Mouse (Mus musculus): ENCODE measurements around the gene Ttc32. TPM values are rescaled to one million over a fixed set of nuclear protein-coding genes. Genes with fewer than 3 reads are reported as not detected.
A peak's percentile ranks its signal among the peaks of the same experiment; 100 is the strongest.

The Ttc32 gene
- 0.41 and 0.55 TPM in 2 replicates for polyA plus RNA-seq (2012)

DNA sequence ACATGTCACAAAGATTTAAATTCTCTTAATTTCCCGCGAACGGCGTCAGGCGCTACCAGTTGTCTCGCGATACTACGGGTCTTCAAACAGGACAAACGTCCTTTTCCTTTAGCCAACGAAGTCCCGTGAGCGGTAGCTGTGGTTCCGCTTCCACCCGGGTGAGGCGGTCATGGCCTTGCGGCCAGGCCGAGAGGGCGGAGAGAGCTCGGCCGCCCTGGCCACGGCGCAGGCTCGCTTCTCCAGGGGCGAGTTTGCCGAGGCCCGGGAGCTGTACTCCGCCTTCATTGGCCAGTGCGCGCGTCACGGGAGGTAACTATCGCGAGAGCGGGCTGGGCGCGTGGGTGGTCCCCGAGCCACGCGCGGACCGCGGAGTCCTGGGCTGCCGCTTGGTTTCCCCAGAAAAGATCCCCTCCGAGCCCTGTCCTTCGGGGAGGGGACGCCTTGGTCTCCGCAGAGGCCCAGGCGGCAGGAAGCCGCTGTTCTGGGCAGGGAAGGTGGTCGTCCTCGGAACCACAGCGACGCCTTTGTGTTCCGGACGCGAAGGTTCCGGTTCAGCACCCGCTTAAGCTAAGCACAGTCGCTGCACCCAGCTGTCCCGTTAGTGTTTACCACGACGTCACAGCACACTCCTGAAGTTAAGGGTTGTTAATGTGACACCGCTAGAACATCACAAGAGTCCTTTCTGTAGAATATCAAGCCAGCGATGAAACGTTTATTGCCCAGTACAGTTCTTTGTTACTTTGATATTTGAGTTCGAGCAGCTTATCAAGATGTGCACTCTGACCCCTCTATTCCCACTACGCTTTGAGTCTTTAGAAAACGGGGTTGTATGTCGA is at the start of gene Ttc32:
TSS of gene Ttc32 (plus strand) at position 110 of the 836 bp plus-strand sequence.
- H3K9me3 ChIP-seq (ENCODE audit: control insufficient read depth, low read length) = no peaks in the 10 kb centered on the region
- no peaks in the 10 kb centered on the region for H3K27me3 ChIP-seq (ENCODE audit: control insufficient read depth)
- no peak for TF ChIP-seq TAL1 (IDR thresholded peaks at IDR 0.05; ENCODE audit: low read length)
- TF ChIP-seq GATA1 (IDR thresholded peaks at IDR 0.05; ENCODE audit: low read length) = no peak; the same call in 1 of the 2 replicates
- H3K4me3 ChIP-seq (replicated peaks) = peak within 1 kb of the TSS; percentile 67
- no peaks in the 10 kb centered on the region for H3K36me3 ChIP-seq (ENCODE audit: control insufficient read depth)
- H3K4me1 ChIP-seq (ENCODE audit: control insufficient read depth) = peaks cover 11% of the 10 kb centered on the region

DNA sequence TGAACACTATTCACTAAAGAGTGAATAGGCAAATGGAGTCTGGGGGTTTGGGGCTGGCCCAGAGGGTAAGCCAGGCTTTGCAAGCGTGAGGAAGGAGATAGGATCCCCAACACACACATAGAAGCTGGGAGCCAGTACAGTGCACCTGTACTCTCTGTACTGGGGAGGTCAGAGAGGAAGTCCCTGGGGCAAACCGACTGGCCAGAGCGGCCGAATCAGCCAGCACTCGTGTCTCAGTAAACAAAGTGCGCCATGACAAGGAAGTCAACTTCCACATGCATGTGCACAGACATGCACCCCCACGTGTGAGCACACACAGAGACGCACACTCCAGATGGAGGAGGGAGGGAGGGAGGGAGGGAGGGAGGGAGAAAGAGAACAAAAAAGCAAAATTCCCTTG is 36.6 kb upstream of the Ttc32 start:
- H3K36me3 ChIP-seq (ENCODE audit: control insufficient read depth) = no peaks in the 10 kb centered on the region
- no peaks in the 10 kb centered on the region for H3K9me3 ChIP-seq (ENCODE audit: control insufficient read depth, low read length)
- no peaks in the 10 kb centered on the region for H3K4me1 ChIP-seq (ENCODE audit: control insufficient read depth)
- H3K4me3 ChIP-seq (replicated peaks) = no peak overlapping the region
- no peaks in the 10 kb centered on the region for H3K27me3 ChIP-seq (ENCODE audit: control insufficient read depth)
- TF ChIP-seq GATA1 (IDR thresholded peaks at IDR 0.05; ENCODE audit: low read length) = no peak
- no peak for TF ChIP-seq TAL1 (IDR thresholded peaks at IDR 0.05; ENCODE audit: low read length)

DNA sequence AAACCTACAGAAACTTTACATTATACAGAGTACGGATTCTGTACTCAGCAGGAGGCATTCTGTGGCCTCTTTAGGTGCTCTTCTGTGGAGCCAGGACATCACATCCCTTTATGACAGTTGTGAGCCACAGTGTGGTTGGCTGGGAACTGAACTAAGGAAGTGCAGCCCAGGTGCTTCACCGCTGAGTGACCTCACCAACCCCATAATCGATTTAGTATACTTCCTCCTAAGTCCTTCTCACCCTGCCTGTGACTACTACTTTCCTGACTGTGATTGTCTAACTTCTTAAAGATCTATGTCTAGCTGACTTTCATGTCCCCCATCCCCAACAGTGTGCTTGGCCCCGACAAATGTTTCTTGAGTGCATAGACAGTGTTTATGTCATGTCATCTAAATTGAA is 31.5 kb upstream of the Ttc32 start:
- Histone ChIP-seq H3K27me3 (ENCODE audit: control insufficient read depth) (no peaks in the 10 kb centered on the region), H3K36me3 (ENCODE audit: control insufficient read depth) (no peaks in the 10 kb centered on the region), H3K9me3 (ENCODE audit: control insufficient read depth, low read length) (no peaks in the 10 kb centered on the region), H3K4me3 (replicated peaks) (no peak overlapping the region), H3K4me1 (ENCODE audit: control insufficient read depth) (no peaks in the 10 kb centered on the region)
- TF ChIP-seq TAL1 (IDR thresholded peaks at IDR 0.05; ENCODE audit: low read length) (no peak), GATA1 (IDR thresholded peaks at IDR 0.05; ENCODE audit: low read length) (no peak)

DNA sequence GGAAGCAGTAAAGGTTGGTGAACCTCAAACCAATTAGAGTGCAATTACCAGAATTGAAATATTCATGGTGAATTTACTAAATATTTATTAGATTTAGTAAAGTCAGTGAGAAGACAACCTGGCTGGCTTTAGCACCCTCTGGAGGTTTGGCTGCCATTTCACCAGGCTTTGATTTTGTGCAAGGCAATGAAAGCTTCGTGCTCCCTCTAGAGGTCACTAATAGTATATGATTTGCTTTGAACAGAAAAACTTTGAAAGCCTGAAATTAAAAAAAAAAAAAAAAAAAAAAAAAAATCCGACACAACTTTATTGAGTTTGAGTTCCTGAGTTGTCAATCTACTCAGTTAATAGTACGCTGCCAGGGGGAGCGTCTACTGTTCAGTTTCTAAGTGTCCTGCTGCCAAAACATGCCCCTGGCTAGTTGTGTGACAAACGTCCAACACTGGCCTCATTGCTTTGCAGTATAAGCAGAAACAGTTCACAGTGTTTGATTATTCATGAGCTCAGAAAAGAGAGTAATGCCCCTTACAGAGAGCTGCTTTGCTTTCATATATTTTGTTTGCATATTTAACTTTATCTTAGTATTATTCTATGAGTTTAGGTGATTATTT is 27.7 kb upstream of the Ttc32 start:
- H3K9me3 ChIP-seq (ENCODE audit: control insufficient read depth, low read length) = no peaks in the 10 kb centered on the region

DNA sequence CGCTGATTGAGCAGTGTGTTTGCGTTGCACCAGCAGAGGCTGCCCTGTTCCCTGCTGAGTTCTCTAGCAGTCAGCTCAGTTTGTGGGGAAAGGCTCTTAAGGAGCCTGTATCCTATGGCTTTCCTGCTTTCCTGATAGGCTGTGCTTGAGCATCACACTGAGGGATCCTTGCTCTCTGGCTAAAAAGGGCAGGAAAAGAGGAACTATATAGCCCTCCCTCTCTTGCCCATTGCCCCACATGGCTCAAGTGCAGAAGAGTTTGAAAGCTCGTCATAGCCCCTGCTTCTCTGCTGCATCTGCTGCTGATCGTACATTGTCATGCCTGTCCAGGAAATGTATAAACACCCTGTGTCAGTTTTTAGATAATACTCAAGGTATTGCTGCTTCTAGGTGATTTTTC is 22.7 kb upstream of the Ttc32 start:
- TF ChIP-seq GATA1 (IDR thresholded peaks at IDR 0.05; ENCODE audit: low read length) = no peak
- no peak for TF ChIP-seq TAL1 (IDR thresholded peaks at IDR 0.05; ENCODE audit: low read length)
- no peaks in the 10 kb centered on the region for H3K27me3 ChIP-seq (ENCODE audit: control insufficient read depth)
- no peaks in the 10 kb centered on the region for H3K4me1 ChIP-seq (ENCODE audit: control insufficient read depth)
- no peaks in the 10 kb centered on the region for H3K36me3 ChIP-seq (ENCODE audit: control insufficient read depth)
- H3K4me3 ChIP-seq (replicated peaks) = no peak overlapping the region
- H3K9me3 ChIP-seq (ENCODE audit: control insufficient read depth, low read length) = no peaks in the 10 kb centered on the region

More for the DNA sequence above, 27.7 kb upstream of the Ttc32 start:
- no peak for TF ChIP-seq TAL1 (IDR thresholded peaks at IDR 0.05; ENCODE audit: low read length)
- no peak for TF ChIP-seq GATA1 (IDR thresholded peaks at IDR 0.05; ENCODE audit: low read length)
- Histone ChIP-seq H3K4me3 (replicated peaks) (no peak overlapping the region), H3K36me3 (ENCODE audit: control insufficient read depth) (no peaks in the 10 kb centered on the region), H3K27me3 (ENCODE audit: control insufficient read depth) (no peaks in the 10 kb centered on the region), H3K4me1 (ENCODE audit: control insufficient read depth) (no peaks in the 10 kb centered on the region)

DNA sequence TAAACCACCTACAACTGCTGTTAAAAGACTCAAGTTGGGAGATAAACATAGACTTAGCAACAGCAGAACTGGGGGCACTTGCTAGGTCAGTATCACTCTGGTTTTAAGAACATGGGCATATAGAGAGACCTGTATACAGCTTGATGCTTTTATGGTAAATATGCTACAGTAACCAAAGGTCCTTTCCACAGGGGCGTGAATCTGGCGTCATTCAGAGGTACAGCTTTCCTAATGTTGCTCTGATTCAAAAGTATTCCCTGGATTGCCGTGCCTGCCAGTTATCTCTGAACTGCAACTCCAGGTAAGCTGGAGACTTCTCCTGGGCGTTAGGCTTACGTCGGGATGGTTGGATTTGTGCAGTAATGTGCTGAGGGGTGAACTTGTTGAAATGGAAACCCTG is 22.0 kb upstream of the Ttc32 start:
- no peak for TF ChIP-seq GATA1 (IDR thresholded peaks at IDR 0.05; ENCODE audit: low read length)
- TF ChIP-seq TAL1 (IDR thresholded peaks at IDR 0.05; ENCODE audit: low read length) = no peak
- H3K4me1 ChIP-seq (ENCODE audit: control insufficient read depth) = no peaks in the 10 kb centered on the region
- no peaks in the 10 kb centered on the region for H3K36me3 ChIP-seq (ENCODE audit: control insufficient read depth)
- no peaks in the 10 kb centered on the region for H3K27me3 ChIP-seq (ENCODE audit: control insufficient read depth)
- no peaks in the 10 kb centered on the region for H3K9me3 ChIP-seq (ENCODE audit: control insufficient read depth, low read length)
- no peak overlapping the region for H3K4me3 ChIP-seq (replicated peaks)

DNA sequence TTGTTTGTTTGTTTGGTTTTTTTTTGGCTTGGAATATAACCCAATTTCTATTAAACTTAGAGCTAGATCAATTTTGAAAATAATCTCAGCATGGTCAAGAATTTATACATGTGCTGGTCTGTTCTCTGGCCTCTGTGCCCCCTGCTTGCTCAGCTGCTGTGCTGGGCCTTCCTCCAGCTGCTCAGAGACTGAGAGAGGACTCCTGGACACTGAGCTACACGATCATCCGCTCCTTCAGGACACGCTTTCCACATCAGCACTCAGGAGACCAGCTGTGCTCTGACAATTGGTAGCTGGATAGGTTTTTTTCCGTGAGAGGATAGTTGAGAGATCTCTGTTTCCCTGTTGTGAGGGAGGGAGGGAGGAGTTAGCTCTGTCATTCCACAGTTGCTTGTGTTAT is 19.5 kb upstream of the Ttc32 start:
- no peaks in the 10 kb centered on the region for H3K4me1 ChIP-seq (ENCODE audit: control insufficient read depth)
- no peak overlapping the region for H3K4me3 ChIP-seq (replicated peaks)
- no peaks in the 10 kb centered on the region for H3K9me3 ChIP-seq (ENCODE audit: control insufficient read depth, low read length)
- H3K27me3 ChIP-seq (ENCODE audit: control insufficient read depth) = no peaks in the 10 kb centered on the region
- H3K36me3 ChIP-seq (ENCODE audit: control insufficient read depth) = no peaks in the 10 kb centered on the region
- no peak for TF ChIP-seq TAL1 (IDR thresholded peaks at IDR 0.05; ENCODE audit: low read length)
- TF ChIP-seq GATA1 (IDR thresholded peaks at IDR 0.05; ENCODE audit: low read length) = no peak

DNA sequence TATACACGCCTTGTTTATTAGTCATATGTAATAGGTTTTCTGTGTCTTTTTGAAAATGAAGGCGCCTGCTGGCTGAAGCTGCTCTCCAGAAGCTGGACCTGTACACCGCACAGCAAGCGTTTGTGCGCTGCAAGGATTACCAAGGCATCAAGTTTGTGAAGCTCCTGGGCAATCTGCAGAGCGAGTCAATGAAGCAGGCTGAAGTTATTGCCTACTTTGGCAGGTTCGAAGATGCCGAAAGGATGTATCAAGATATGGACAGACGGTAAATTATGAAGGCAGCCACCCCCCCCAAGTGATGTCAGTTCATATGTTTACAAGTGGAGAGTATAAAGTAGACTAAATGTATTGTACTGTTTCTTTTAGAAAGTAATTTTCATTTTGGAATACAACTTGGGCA is 13.4 kb upstream of the Ttc32 start:
- Histone ChIP-seq H3K4me3 (replicated peaks) (no peak overlapping the region), H3K4me1 (ENCODE audit: control insufficient read depth) (no peaks in the 10 kb centered on the region), H3K36me3 (ENCODE audit: control insufficient read depth) (no peaks in the 10 kb centered on the region), H3K27me3 (ENCODE audit: control insufficient read depth) (no peaks in the 10 kb centered on the region), H3K9me3 (ENCODE audit: control insufficient read depth, low read length) (no peaks in the 10 kb centered on the region)
- TF ChIP-seq GATA1 (IDR thresholded peaks at IDR 0.05; ENCODE audit: low read length) (no peak), TAL1 (IDR thresholded peaks at IDR 0.05; ENCODE audit: low read length) (no peak)

DNA sequence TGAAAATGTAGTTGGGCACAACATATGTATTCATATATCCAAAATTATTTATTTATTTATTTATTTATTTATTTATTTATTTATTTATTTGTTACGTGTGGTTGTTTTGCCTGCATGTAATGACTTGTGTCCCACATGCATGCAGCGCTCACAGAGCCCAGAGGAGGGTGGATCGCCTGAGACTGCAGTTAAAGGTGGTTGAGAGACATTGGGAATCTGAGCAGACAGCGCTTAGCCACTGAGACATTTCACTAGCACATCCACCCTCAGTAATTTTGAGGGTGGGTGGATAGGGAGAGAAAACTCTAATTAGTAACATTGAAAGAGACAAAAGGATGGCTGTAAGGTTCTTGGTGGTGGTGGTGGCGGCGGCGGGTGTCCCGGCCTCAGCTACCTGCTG is 9.4 kb upstream of the Ttc32 start:
- TF ChIP-seq GATA1 (IDR thresholded peaks at IDR 0.05; ENCODE audit: low read length) (no peak), TAL1 (IDR thresholded peaks at IDR 0.05; ENCODE audit: low read length) (no peak)
- Histone ChIP-seq H3K27me3 (ENCODE audit: control insufficient read depth) (no peaks in the 10 kb centered on the region), H3K4me3 (replicated peaks) (no peak overlapping the region), H3K9me3 (ENCODE audit: control insufficient read depth, low read length) (no peaks in the 10 kb centered on the region), H3K36me3 (ENCODE audit: control insufficient read depth) (no peaks in the 10 kb centered on the region), H3K4me1 (ENCODE audit: control insufficient read depth) (no peaks in the 10 kb centered on the region)
